ENCODE assay signal across 9 mouse cellular contexts in genomic region chr2:72474531-72475287, GRCm38 (mm10). TPM values are rescaled to one million over a fixed set of nuclear protein-coding genes. Genes with fewer than 3 reads are reported as not detected.
A peak's percentile ranks its signal among the peaks of the same experiment; 100 is the strongest.
DNase-seq lines count a peak whose midpoint lies in the region; ATAC-seq and TF ChIP-seq lines count a peak whose summit lies in the region.
"Had no signal": no experiment of that assay in that cellular context is flagged by ENCODE, and none has a peak within 500 bp of the region (broad histone marks: within the 10 kb centered on the region; RNA-seq: fewer than 3 reads in every experiment).

No protein-coding gene starts in this region.

- H3K4me1 ChIP-seq in hindbrain, embryonic 11.5 days (replicated peaks; ENCODE audit: control insufficient read depth, insufficient read depth, low read length), result no peaks in the 10 kb centered on the region; the same call in 1 of the 2 replicates
- peaks cover 21% of the 10 kb centered on the region for H3K4me1 ChIP-seq in hindbrain, embryonic 14.5 days (replicated peaks; ENCODE audit: control insufficient read depth, insufficient read depth, low read length)
- peaks cover 64% of the 10 kb centered on the region for H3K4me1 ChIP-seq in G1E (ENCODE audit: insufficient read depth, low read depth, low read length)
- H3K4me1 ChIP-seq in liver, embryonic 15.5 days (replicated peaks), result peaks cover 50% of the 10 kb centered on the region

- H3K9me3 ChIP-seq in hindbrain, embryonic 11.5 days (ENCODE audit: control insufficient read depth, low read length), result no peaks in the 10 kb centered on the region
- H3K9me3 ChIP-seq in hindbrain, embryonic 14.5 days (ENCODE audit: control insufficient read depth, low read length), result no peaks in the 10 kb centered on the region
- no peaks in the 10 kb centered on the region for H3K9me3 ChIP-seq in G1E (replicated peaks)
- no peaks in the 10 kb centered on the region for H3K9me3 ChIP-seq in liver, embryonic 15.5 days (replicated peaks)

- no peak overlapping the region; the same call in 1 of the 2 replicates for H3K4me2 ChIP-seq in hindbrain, embryonic 11.5 days (replicated peaks; ENCODE audit: low read depth, low read length)
- H3K4me2 ChIP-seq in hindbrain, embryonic 14.5 days (replicated peaks), result no peak overlapping the region
- H3K4me2 ChIP-seq in liver, embryonic 15.5 days, result peak overlapping the region; percentile 90

- no peak overlapping the region for H3K9ac ChIP-seq in hindbrain, embryonic 11.5 days (ENCODE audit: low read depth, low read length)
- H3K9ac ChIP-seq in hindbrain, embryonic 14.5 days, result no peak overlapping the region
- H3K9ac ChIP-seq in liver, embryonic 15.5 days, result no peak overlapping the region

- H3K27ac ChIP-seq in hindbrain, embryonic 11.5 days (ENCODE audit: low read depth, low read length), result no peak overlapping the region
- no peak overlapping the region for H3K27ac ChIP-seq in hindbrain, embryonic 14.5 days
- H3K27ac ChIP-seq in liver, embryonic 15.5 days (replicated peaks), result peak overlapping the region; percentile 90

- H3K4me3 ChIP-seq in hindbrain, embryonic 11.5 days (ENCODE audit: low read depth, low read length), result no peak overlapping the region; the same call in 1 of the 2 replicates
- no peak overlapping the region for H3K4me3 ChIP-seq in hindbrain, embryonic 14.5 days (replicated peaks; ENCODE audit: low read length)
- H3K4me3 ChIP-seq in G1E (ENCODE audit: low read depth, low read length), result peak overlapping the region; percentile 26; the same call in 1 of the 2 replicates
- H3K4me3 ChIP-seq in liver, embryonic 15.5 days (replicated peaks), result peak overlapping the region; percentile 91

- TF ChIP-seq CTCF in G1E (IDR thresholded peaks at IDR 0.05; ENCODE audit: low read depth, low read length), result no peak

- intact Hi-C loops in left cerebral cortex, postnatal 4 days (cut with DNase I), result no loop called here

- ATAC-seq in hindbrain, embryonic 11.5 days (ENCODE audit: low FRiP score), result no peak
- ATAC-seq in hindbrain, embryonic 14.5 days (ENCODE audit: low FRiP score), result no peak
- no peak for ATAC-seq in G1E (ENCODE audit: extremely low read depth, insufficient number of reproducible peaks, low FRiP score, poor library complexity, severe bottlenecking)
- no peak for ATAC-seq in liver, embryonic 15.5 days (ENCODE audit: insufficient read depth)

- H3K27me3 ChIP-seq in hindbrain, embryonic 11.5 days (ENCODE audit: control insufficient read depth, insufficient read depth, low read length), result no peaks in the 10 kb centered on the region
- H3K27me3 ChIP-seq in hindbrain, embryonic 14.5 days (ENCODE audit: control insufficient read depth, insufficient read depth, low read length), result peaks cover 11% of the 10 kb centered on the region; the same call in 1 of the 2 replicates
- no peaks in the 10 kb centered on the region for H3K27me3 ChIP-seq in G1E (ENCODE audit: insufficient read depth, low read length)
- H3K27me3 ChIP-seq in liver, embryonic 15.5 days, result no peaks in the 10 kb centered on the region

- no peaks in the 10 kb centered on the region for H3K36me3 ChIP-seq in hindbrain, embryonic 11.5 days (ENCODE audit: control insufficient read depth, insufficient read depth, low read length)
- no peaks in the 10 kb centered on the region for H3K36me3 ChIP-seq in hindbrain, embryonic 14.5 days (replicated peaks; ENCODE audit: control insufficient read depth, insufficient read depth)
- peaks cover 21% of the 10 kb centered on the region for H3K36me3 ChIP-seq in G1E (replicated peaks)
- H3K36me3 ChIP-seq in liver, embryonic 15.5 days (replicated peaks), result peaks cover 10% of the 10 kb centered on the region

- 26% methylated on average over 7 of the region's 7 CpGs for WGBS in hindbrain, embryonic 11.5 days
- 20% methylated on average over 7 of the region's 7 CpGs for WGBS in hindbrain, embryonic 14.5 days
- 33% methylated on average over 7 of the region's 7 CpGs for WGBS in liver, embryonic 15.5 days (ENCODE audit: insufficient replicate concordance)

- peak; percentile 35 for DNase-seq in hindbrain, embryonic 11.5 days (ENCODE audit: low spot score)
- no peak for DNase-seq in hindbrain, embryonic 14.5 days (ENCODE audit: low spot score)
- DNase-seq in G1E (ENCODE audit: low spot score), result no peak
- peak; percentile 68 for DNase-seq in embryo, embryonic 9.5 days (ENCODE audit: extremely low spot score)
- DNase-seq in left cerebral cortex, postnatal 4 days, result no peak
- no peak for DNase-seq in spleen, adult 18-20 months
- DNase-seq in kidney, adult 18-20 months, result no peak
- DNase-seq: kidney, postnatal 14 days had no signal

RNA-seq across cellular contexts. Expression of gene Cdca7, which starts 1.2 kb away (rescaled TPM):
- 156 and 172 TPM in 2 replicates for polyA plus RNA-seq in hindbrain, embryonic 11.5 days (2014; fragmentation: Nextera tagmentation; extraction: Ambion mirVana)
- polyA plus RNA-seq in hindbrain, embryonic 14.5 days (2014; fragmentation: Nextera tagmentation; extraction: Ambion mirVana), result 17.1 and 19.1 TPM in 2 replicates
- total RNA-seq in G1E (2014; fragmentation: Nextera tagmentation) (124 and 167 TPM in 2 replicates), G1E (2017) (162 and 191 TPM in 2 replicates)
- polyA plus RNA-seq in G1E (2012), result 84.1 and 90.9 TPM in 2 replicates
- 45.1 and 45.5 TPM in 2 replicates for polyA plus RNA-seq in liver, embryonic 15.5 days (2015; fragmentation: Nextera tagmentation; extraction: Ambion mirVana)
- total RNA-seq in left cerebral cortex, postnatal 4 days (2021), result 10 to 100 TPM; 13.3 to 17.2 TPM

Comparison
In these comparisons a context has a peak if more than half of its experiments do, and no peak if none do; other contexts are left out.
1. DNase-seq: peak in hindbrain, embryonic 11.5 days (single experiment) and embryo, embryonic 9.5 days (single experiment); none in hindbrain, embryonic 14.5 days (single experiment), G1E (single experiment), left cerebral cortex, postnatal 4 days (single experiment), spleen, adult 18-20 months (0 of 2) and kidney, adult 18-20 months (single experiment).
2. H3K4me3 ChIP-seq: peak in G1E (single experiment) and liver, embryonic 15.5 days (single experiment); none in hindbrain, embryonic 11.5 days (single experiment) and hindbrain, embryonic 14.5 days (single experiment).